Mouse (Mus musculus) E14TG2a.4 (cell line): ENCODE data around the gene Fdps.

Experiments
- CTCF ChIP-seq: conservative IDR thresholded peaks from 2 replicates; pipeline ENCODE4 v1.5.1; 2014; ENCODE audit warnings: low read length
- NANOG ChIP-seq: IDR thresholded peaks from 2 replicates; pipeline ENCODE4 v1.6.1; 2014; ENCODE audit warnings: borderline replicate concordance, low read length, mixed read lengths
- POU5F1 ChIP-seq: IDR thresholded peaks from 2 replicates; pipeline ENCODE4 v1.6.1; 2014; ENCODE audit warnings: low read length, borderline replicate concordance

GRCm38 (mm10) chr3:89108146-89108545, 6.4 kb upstream of the Fdps start:
- TF ChIP-seq CTCF (no peak), NANOG (no peak), POU5F1 (no peak)
